Mouse (Mus musculus) ES-Bruce4 (cell line): ENCODE results near the gene Hras.

Experiments
- CTCF ChIP-seq: IDR thresholded peaks from one replicate; pipeline ENCODE4 v1.8.1; 2011; ENCODE audit warnings: low read depth, low read length
- POLR2A ChIP-seq: IDR thresholded peaks from one replicate; pipeline ENCODE4 v1.8.1; 2011; ENCODE audit warnings: low read length; ENCODE audit not compliant: insufficient read depth

DNA sequence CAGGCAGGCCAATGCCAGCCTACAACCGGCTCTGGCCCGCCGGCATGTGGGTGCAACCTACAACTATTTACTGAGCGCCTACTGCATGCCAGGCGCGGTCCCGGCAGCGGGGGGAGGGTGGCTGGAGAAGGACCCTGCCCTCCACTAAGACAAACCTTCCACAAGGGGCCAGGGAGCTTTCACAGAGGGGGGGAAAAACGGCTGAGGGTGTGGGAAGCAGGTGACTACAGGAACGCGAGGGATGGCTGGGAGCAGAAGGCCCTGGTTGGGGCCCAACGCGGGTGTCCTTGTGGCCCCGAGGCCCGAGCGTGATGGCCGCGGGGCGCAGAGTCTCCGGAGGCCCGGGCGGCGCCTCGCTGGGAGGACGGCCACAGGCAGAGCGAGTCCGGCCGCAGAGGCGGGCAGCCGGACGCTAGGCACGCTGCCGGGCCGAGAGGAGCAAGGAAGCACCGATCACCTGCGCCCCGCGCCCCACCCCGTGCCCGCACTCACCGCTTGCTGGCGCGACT, 403 bp downstream of the Hras start:
- TF ChIP-seq CTCF: no peak
- TF ChIP-seq POLR2A: no peak
